Mouse (Mus musculus) CH12.LX (cell line): ENCODE results near the gene Rnf144b. TPM values are rescaled to one million over a fixed set of nuclear protein-coding genes. Genes with fewer than 3 reads are reported as not detected.

Experiments
- DNase-seq: peaks from one replicate; pipeline ENCODE4 v3.0.0-alpha.2; 2013; ENCODE audit errors: extremely low read depth
- H3K27ac ChIP-seq: 2 replicates; pipeline ENCODE4 v1.5.1; 2012; ENCODE audit warnings: low read depth, mild to moderate bottlenecking, control low read depth, moderate library complexity; ENCODE audit not compliant: insufficient read depth
- H3K27me3 ChIP-seq: replicated peaks from 2 replicates; pipeline ENCODE3; 2012; ENCODE audit warnings: inconsistent platforms
- H3K36me3 ChIP-seq, 2 experiments: replicated peaks in 1 of 2; 2 replicates each; pipeline versions ENCODE3 to v1.6.1; 2012; ENCODE audit warnings: inconsistent platforms in 1 of 2, low read length in 1 of 2, mild to moderate bottlenecking in 1 of 2, mixed read lengths in 1 of 2, moderate library complexity in 1 of 2; ENCODE audit not compliant: control insufficient read depth in 1 of 2, insufficient read depth in 1 of 2
- H3K4me1 ChIP-seq, 2 experiments: 2 replicates each; pipeline ENCODE4 v1.6.1; 2012; ENCODE audit warnings: inconsistent platforms in 1 of 2, moderate library complexity in 1 of 2; ENCODE audit not compliant: insufficient read depth in 2 of 2, control insufficient read depth in 1 of 2
- H3K4me2 ChIP-seq: 2 replicates; pipeline ENCODE4 v1.6.1; 2012; ENCODE audit warnings: low read depth, mild to moderate bottlenecking, control low read depth; ENCODE audit not compliant: poor library complexity, insufficient read depth, severe bottlenecking
- H3K4me3 ChIP-seq, 3 experiments: fragments of 150-350 bp in 1 of 3; sonication (generic) in 1 of 3; replicated peaks in 1 of 3; 2 replicates each; pipeline versions ENCODE3 to v1.5.1; 2011 to 2012; ENCODE audit warnings: low read depth in 2 of 3, low read length in 2 of 3, mild to moderate bottlenecking in 2 of 3, moderate library complexity in 2 of 3, control low read depth in 1 of 3, improper control_type of control experiment in 1 of 3, inconsistent platforms in 1 of 3, mixed read lengths in 1 of 3; ENCODE audit not compliant: poor library complexity in 1 of 3
- H3K79me2 ChIP-seq: replicated peaks from 2 replicates; pipeline ENCODE4 v1.6.1; 2012; ENCODE audit warnings: mild to moderate bottlenecking, moderate library complexity; ENCODE audit not compliant: control insufficient read depth, poor library complexity, insufficient read depth, severe bottlenecking; ENCODE audit errors: extremely low read depth
- H3K9ac ChIP-seq: 2 replicates; pipeline ENCODE4 v1.6.1; 2012; ENCODE audit warnings: low read depth, mild to moderate bottlenecking, control low read depth, moderate library complexity; ENCODE audit not compliant: insufficient read depth
- H3K9me3 ChIP-seq: replicated peaks from 2 replicates; pipeline ENCODE3; 2012; ENCODE audit warnings: low read length, inconsistent platforms, mixed read lengths
- CHD2 ChIP-seq: IDR thresholded peaks from 2 replicates; pipeline ENCODE4 v1.6.1; 2011; ENCODE audit warnings: low read length, improper control_type of control experiment
- CTCF ChIP-seq, 2 experiments: IDR thresholded peaks in 1 of 2; conservative IDR thresholded peaks in 1 of 2; 2 replicates each; pipeline ENCODE4 v1.5.1; 2011 to 2012; ENCODE audit warnings: low read depth in 2 of 2, low read length in 2 of 2, improper control_type of control experiment in 1 of 2, inconsistent platforms in 1 of 2, mild to moderate bottlenecking in 1 of 2, moderate library complexity in 1 of 2
- E2F4 ChIP-seq: IDR thresholded peaks from 2 replicates; pipeline ENCODE4 v1.6.1; 2011; ENCODE audit warnings: low read depth, low read length, improper control_type of control experiment; ENCODE audit not compliant: insufficient replicate concordance
- ETS1 ChIP-seq: conservative IDR thresholded peaks from 2 replicates; pipeline ENCODE4 v1.6.1; 2012; ENCODE audit warnings: low read depth, mild to moderate bottlenecking, inconsistent platforms, low read length, improper control_type of control experiment, moderate library complexity
- GABPA ChIP-seq: IDR thresholded peaks from 2 replicates; pipeline ENCODE4 v1.6.1; 2012; ENCODE audit warnings: low read depth, low read length, improper control_type of control experiment, inconsistent platforms; ENCODE audit not compliant: insufficient replicate concordance
- HCFC1 ChIP-seq: IDR thresholded peaks from 2 replicates; pipeline ENCODE4 v1.6.1; 2012; ENCODE audit warnings: low read depth, mild to moderate bottlenecking, inconsistent platforms, low read length, improper control_type of control experiment
- JUN ChIP-seq: IDR thresholded peaks from 2 replicates; pipeline ENCODE4 v1.6.1; 2011; ENCODE audit warnings: low read depth, mild to moderate bottlenecking, low read length, improper control_type of control experiment, moderate library complexity; ENCODE audit not compliant: insufficient read depth
- MAFK ChIP-seq: IDR thresholded peaks from 2 replicates; pipeline ENCODE4 v1.6.1; 2011; ENCODE audit warnings: low read length, improper control_type of control experiment; ENCODE audit not compliant: insufficient replicate concordance
- MEF2A ChIP-seq: IDR thresholded peaks from 2 replicates; pipeline ENCODE4 v1.6.1; 2014; ENCODE audit warnings: low read depth, mild to moderate bottlenecking, inconsistent platforms, low read length, improper control_type of control experiment, borderline replicate concordance
- MYC ChIP-seq: IDR thresholded peaks from 2 replicates; pipeline ENCODE4 v1.6.1; 2011; ENCODE audit warnings: low read depth, mild to moderate bottlenecking, improper control_type of control experiment, low read length
- NELFE ChIP-seq: IDR thresholded peaks from 2 replicates; pipeline ENCODE4 v1.6.1; 2011; ENCODE audit warnings: low read depth, low read length, improper control_type of control experiment
- NRF1 ChIP-seq: IDR thresholded peaks from 2 replicates; pipeline ENCODE4 v1.6.1; 2014; ENCODE audit warnings: low read depth, mild to moderate bottlenecking, inconsistent platforms, low read length, improper control_type of control experiment, moderate library complexity
- RAD21 ChIP-seq: IDR thresholded peaks from 2 replicates; pipeline ENCODE4 v1.6.1; 2011; ENCODE audit warnings: low read depth, mild to moderate bottlenecking, low read length, improper control_type of control experiment, moderate library complexity
- RCOR1 ChIP-seq: conservative IDR thresholded peaks from 2 replicates; pipeline ENCODE4 v1.6.1; 2012; ENCODE audit warnings: low read depth, mild to moderate bottlenecking, inconsistent platforms, low read length, improper control_type of control experiment
- SMC3 ChIP-seq: IDR thresholded peaks from 2 replicates; pipeline ENCODE4 v1.6.1; 2011; ENCODE audit warnings: low read depth, low read length, improper control_type of control experiment
- TBP ChIP-seq: conservative IDR thresholded peaks from 2 replicates; pipeline ENCODE4 v1.6.1; 2011; ENCODE audit warnings: low read depth, low read length, improper control_type of control experiment
- TCF12 ChIP-seq: IDR thresholded peaks from 2 replicates; pipeline ENCODE4 v1.6.1; 2014; ENCODE audit warnings: low read depth, mild to moderate bottlenecking, inconsistent platforms, low read length, improper control_type of control experiment
- ZKSCAN1 ChIP-seq: IDR thresholded peaks from 2 replicates; pipeline ENCODE4 v1.6.1; 2012; ENCODE audit warnings: low read depth, inconsistent platforms, low read length, improper control_type of control experiment, borderline replicate concordance
- dilution Hi-C: fragments of 300-500 bp; cut with MboI; formaldehyde crosslinking; loops from 2 replicates; pipeline ENCODE4 v1.14.3; 2020; ENCODE audit warnings: low sequenced_read_pairs; ENCODE audit not compliant: extremely low pct_unique_long_range_greater_than_20kb, extremely low pct_ligation_motif_present
- in situ Hi-C: fragments of 300-500 bp; cut with MboI; formaldehyde crosslinking; loops from 3 replicates; pipeline ENCODE4 v1.14.3; 2019; ENCODE audit warnings: low sequenced_read_pairs, low pct_ligation_motif_present, low pct_unique_long_range_greater_than_20kb, mixed read lengths
- polyA plus RNA-seq: library from polyadenylated mRNA; unstranded; fragments of >175 nt; gene quantifications from 2 replicates; pipeline ENCODE4 v1.2.1, GENCODE M21; 2012; ENCODE audit warnings: low read depth; ENCODE audit not compliant: insufficient read length
- total RNA-seq, 2 experiments: library from RNA; depleted of rRNA; stranded (reverse); fragments of 300-350 nt in 1 of 2; fragments of >200 nt in 1 of 2; gene quantifications; 2 replicates each; pipeline ENCODE4 v1.2.3; 2012 to 2014

Gene Rnf144b
- total and polyA plus RNA-seq, 3 experiments = not detected

GRCm38 (mm10) chr13:47121333-47121889 lies 1.0 kb upstream of the Rnf144b start:
- Histone ChIP-seq H3K9me3 (no peaks in the 10 kb centered on the region), H3K4me3 (no peak overlapping the region), H3K9ac (no peak overlapping the region), H3K36me3 (no peaks in the 10 kb centered on the region), H3K27me3 (no peaks in the 10 kb centered on the region), H3K4me1 (no peaks in the 10 kb centered on the region), H3K79me2 (no peaks in the 10 kb centered on the region), H3K27ac (no peak overlapping the region), H3K4me2 (no peak overlapping the region)
- in situ Hi-C loops (no loop called here), dilution Hi-C loops (no loop called here)
- 0 out of 4 replicates have a peak, but pooled peaks of 1 of the 2 experiments have one; percentile 6 for TF ChIP-seq CTCF (conservative IDR thresholded peaks at IDR 0.05 in 1 of 2, IDR thresholded peaks at IDR 0.05 in 1 of 2; ENCODE audit: low read depth in 2 of 2, low read length in 2 of 2)
- TF ChIP-seq E2F4 = no peak
- no peak for TF ChIP-seq ZKSCAN1
- no peak for TF ChIP-seq CHD2
- DNase-seq = no peak

- no peak overlapping the region for H3K4me3 ChIP-seq
- in situ Hi-C loops = no loop called here
- H3K36me3 ChIP-seq = no peaks in the 10 kb centered on the region
- 0 out of 4 replicates have a peak, but pooled peaks cover 0 to 3% of the 10 kb centered on the region in 2 experiments for H3K4me1 ChIP-seq
- no peaks in the 10 kb centered on the region for H3K79me2 ChIP-seq
- TF ChIP-seq CTCF (conservative IDR thresholded peaks at IDR 0.05 in 1 of 2, IDR thresholded peaks at IDR 0.05 in 1 of 2; ENCODE audit: low read depth in 2 of 2, low read length in 2 of 2) (no peak), CHD2 (no peak), RAD21 (no peak), NRF1 (no peak)
- DNase-seq = no peak
- dilution Hi-C loops = no loop called here
- H3K4me2 ChIP-seq = no peak overlapping the region
- no peaks in the 10 kb centered on the region for H3K9me3 ChIP-seq
- no peak overlapping the region for H3K9ac ChIP-seq
- H3K27me3 ChIP-seq = no peaks in the 10 kb centered on the region
- H3K27ac ChIP-seq = no peak overlapping the region
These were observed 2.0 kb downstream of the Rnf144b start for GRCm38 (mm10) chr13:47124449-47124848.

- H3K4me3 ChIP-seq = no peak overlapping the region
- 0 out of 4 replicates have a peak, but pooled peaks cover 0 to 3% of the 10 kb centered on the region in 2 experiments for H3K4me1 ChIP-seq
- in situ Hi-C loops = loop anchor here (25.0 kb wide), 1 partner anchor 1337 kb away; no protein-coding TSS in a partner anchor
- no peak overlapping the region for H3K9ac ChIP-seq
- no peak overlapping the region for H3K4me2 ChIP-seq
- H3K79me2 ChIP-seq = no peaks in the 10 kb centered on the region
- H3K27me3 ChIP-seq = no peaks in the 10 kb centered on the region
- no peak for TF ChIP-seq MEF2A
- no peak for TF ChIP-seq CTCF (conservative IDR thresholded peaks at IDR 0.05 in 1 of 2, IDR thresholded peaks at IDR 0.05 in 1 of 2; ENCODE audit: low read depth in 2 of 2, low read length in 2 of 2)
- TF ChIP-seq NELFE = no peak
- TF ChIP-seq CHD2 = no peak
- TF ChIP-seq HCFC1 = no peak
- no peak for TF ChIP-seq TBP
- TF ChIP-seq MAFK = no peak
- TF ChIP-seq ZKSCAN1 = no peak
- TF ChIP-seq GABPA = no peak
- no peak for TF ChIP-seq TCF12
- no peak for TF ChIP-seq ETS1
- TF ChIP-seq JUN = no peak
- no peak for TF ChIP-seq MYC
- no peak for TF ChIP-seq SMC3
- no peak for TF ChIP-seq RCOR1
- TF ChIP-seq, all 38 proteins: peak for 0
- DNase-seq = no peak
- dilution Hi-C loops = no loop called here
- H3K27ac ChIP-seq = no peak overlapping the region
- no peaks in the 10 kb centered on the region for H3K9me3 ChIP-seq
- no peaks in the 10 kb centered on the region for H3K36me3 ChIP-seq
These were observed 2.5 kb downstream of the Rnf144b start for GRCm38 (mm10) chr13:47124986-47125385.
